Mouse (Mus musculus) Patski (cell line): ENCODE results near the gene H2-Eb1. TPM values are rescaled to one million over a fixed set of nuclear protein-coding genes. Genes with fewer than 3 reads are reported as not detected.
"Not testable (repeated sequence)": the region's sequence is repeated elsewhere in the genome, so short reads cannot be mapped to it uniquely, and the experiment has no call there.

Experiments
- ATAC-seq: fragments of 100-300 bp; one replicate; pipeline ENCODE4 v1.8.0; 2021
- CTCF ChIA-PET: fragments of 350-600 bp; sonication (Branson Sonifier 250); formaldehyde crosslinking; loops from one replicate; lab custom pipeline; 2022; ENCODE audit warnings: inconsistent platforms; lab: Charles Lee
- POLR2A ChIA-PET: fragments of 350-600 bp; sonication (Branson Sonifier 250); formaldehyde crosslinking; loops from one replicate; lab custom pipeline; 2022; ENCODE audit warnings: antibody characterized with exemption, inconsistent platforms; lab: Charles Lee
- DNase-seq: peaks from one replicate; pipeline ENCODE4 v3.0.0-alpha.2; 2011; ENCODE audit warnings: low read depth, low spot score
- H3K27me3 ChIP-seq: fragments of 371-371 bp; one replicate; pipeline ENCODE4 v1.5.1; 2021
- CTCF ChIP-seq: fragments of 100-300 bp; IDR thresholded peaks from one replicate; pipeline ENCODE4 v1.5.1; 2021
- in situ Hi-C: fragments of 300-500 bp; cut with MboI; formaldehyde crosslinking; loops from 3 replicates; pipeline ENCODE4 v1.11.1; 2018; ENCODE audit warnings: low pct_unique_long_range_greater_than_20kb, mixed read lengths
- polyA plus RNA-seq: library from polyadenylated mRNA; unstranded; gene quantifications from one replicate; pipeline ENCODE4 v1.2.3, GENCODE M21; 2021

The H2-Eb1 gene
- polyA plus RNA-seq, 1 experiment from 2014 or later: 0.32 TPM

DNA sequence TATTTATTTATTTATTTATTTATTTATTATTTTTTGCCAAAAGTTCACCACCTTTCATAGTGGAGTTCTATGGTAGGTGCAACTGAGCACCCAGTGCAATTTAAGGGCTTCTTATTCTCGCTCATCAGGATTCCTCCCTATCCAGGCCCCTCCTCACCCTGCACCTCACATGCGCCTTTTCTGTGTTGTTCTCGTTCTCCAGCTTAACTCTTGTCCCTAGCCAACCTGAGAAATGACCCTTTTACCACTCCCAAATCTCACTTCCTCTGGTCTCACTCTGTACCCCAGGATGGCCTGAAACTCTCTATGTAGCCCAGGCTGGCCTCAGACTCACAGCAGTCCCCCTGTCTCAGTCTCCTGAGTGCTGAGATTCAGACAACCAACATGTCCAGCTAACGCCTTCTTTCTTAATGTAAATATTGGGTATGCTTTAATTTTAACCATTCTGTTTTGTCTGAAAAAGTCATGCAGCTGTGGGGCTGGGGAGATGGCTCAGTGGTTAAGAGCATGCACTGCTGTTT is 3.9 kb upstream of the H2-Eb1 start:
- H3K27me3 ChIP-seq: peaks cover 6% of the 10 kb centered on the region
- no peak for DNase-seq
- ATAC-seq: no peak
- CTCF ChIA-PET: no interaction called here
- no peak for TF ChIP-seq CTCF
- in situ Hi-C loops: no loop called here
- POLR2A ChIA-PET: interaction anchor here (0.7 kb wide), 1 partner anchor 95 kb away, joined by 5 read pairs; no protein-coding TSS in a partner anchor

DNA sequence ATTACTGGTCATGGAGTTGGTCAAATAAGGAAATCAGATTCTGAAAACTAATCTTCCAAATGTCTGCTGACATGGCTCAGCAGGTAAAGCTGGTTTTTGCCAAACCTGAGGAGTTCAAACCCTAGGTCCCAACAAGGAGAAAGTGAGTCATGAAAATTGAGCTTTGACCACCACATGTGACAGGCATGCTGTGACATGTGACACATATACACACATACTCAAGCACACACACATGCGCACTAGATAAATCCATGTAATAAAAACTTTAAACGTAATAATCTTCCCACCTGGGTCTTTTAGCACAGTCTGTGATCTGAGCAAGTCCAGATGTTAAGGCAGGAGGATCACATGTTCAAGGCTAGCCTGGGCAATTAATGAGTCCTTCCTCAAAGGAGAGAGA is 1.9 kb upstream of the H2-Eb1 start:
- POLR2A ChIA-PET: no interaction called here

DNA sequence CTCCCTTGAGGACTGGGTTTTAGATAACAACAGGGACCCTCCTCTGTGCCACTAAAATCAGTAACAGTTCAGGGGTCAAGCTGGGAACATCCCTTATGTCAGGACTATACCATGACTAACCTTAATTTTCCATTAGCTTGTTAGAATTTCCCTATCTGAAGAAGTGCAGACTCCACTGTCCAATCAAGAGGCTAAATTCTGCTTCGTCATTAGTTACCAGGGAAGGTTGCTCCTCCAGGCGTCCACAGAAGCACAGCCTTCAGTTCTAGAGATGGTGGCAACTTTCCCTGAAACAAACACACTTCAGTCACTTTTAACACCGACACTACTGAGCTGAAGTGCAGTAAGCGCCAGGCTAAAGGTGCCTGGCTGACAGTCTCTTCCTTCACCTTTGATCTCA is 916 bp upstream of the H2-Eb1 start:
- TF ChIP-seq CTCF: no peak
- ChIA-PET CTCF (interaction anchor here (1.3 kb wide), 1 partner anchor 12 kb away, joined by 3 read pairs; no protein-coding TSS in a partner anchor), POLR2A (no interaction called here)
- ATAC-seq (no peak), DNase-seq (no peak)
- in situ Hi-C loops: no loop called here
- peaks cover 6% of the 10 kb centered on the region for H3K27me3 ChIP-seq

More for the DNA sequence above, 1.9 kb upstream of the H2-Eb1 start:
- in situ Hi-C loops: no loop called here
- peaks cover 6% of the 10 kb centered on the region for H3K27me3 ChIP-seq
- no peak for TF ChIP-seq CTCF
- no peak for ATAC-seq
- DNase-seq: no peak
- CTCF ChIA-PET: no interaction called here

DNA sequence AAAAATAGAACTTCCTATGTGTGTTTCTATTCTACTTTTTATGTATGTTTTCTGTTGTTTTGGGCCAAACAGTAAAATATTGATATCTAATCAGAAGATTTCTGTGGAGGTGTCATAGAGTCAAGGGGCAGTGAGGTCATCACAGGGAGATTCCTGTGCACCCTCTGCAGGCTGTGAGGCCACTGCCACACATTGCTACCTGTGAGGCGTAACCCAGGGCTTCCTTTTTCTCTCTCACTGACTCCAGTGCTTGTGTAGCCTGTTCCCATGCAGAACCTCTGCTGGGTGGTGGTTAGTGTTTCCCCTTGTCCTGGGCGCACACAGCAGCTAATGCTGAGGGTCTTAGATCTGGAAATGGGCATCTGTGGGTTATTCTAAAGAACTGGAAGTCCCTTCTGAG is 740 bp downstream of the H2-Eb1 start:
- in situ Hi-C loops: no loop called here
- POLR2A ChIA-PET: no interaction called here
- DNase-seq: no peak
- CTCF ChIA-PET: no interaction called here
- ATAC-seq: no peak
- TF ChIP-seq CTCF: no peak
- H3K27me3 ChIP-seq: peaks cover 6% of the 10 kb centered on the region

DNA sequence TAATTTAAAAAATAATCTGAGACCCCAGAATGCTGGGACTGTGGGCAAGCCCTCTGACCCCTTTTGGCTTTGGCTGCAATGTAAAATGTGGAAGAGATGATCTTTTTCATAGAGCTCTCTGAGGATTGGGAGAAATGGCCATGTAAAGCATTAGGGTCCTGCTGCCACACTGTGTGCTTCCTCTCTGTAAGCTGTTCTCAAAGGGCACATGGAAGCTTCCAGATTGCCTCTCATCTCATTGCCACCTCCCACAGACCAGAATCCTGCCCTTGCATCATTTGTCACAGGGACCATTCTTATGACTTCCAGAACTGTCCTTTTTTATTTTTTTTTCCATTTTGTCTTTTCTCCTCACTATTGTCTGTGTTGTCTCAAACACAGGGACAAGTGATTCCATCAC is 1.5 kb downstream of the H2-Eb1 start:
- ChIA-PET POLR2A (interaction anchor here (0.7 kb wide), 1 partner anchor 28 kb away, joined by 3 read pairs; no protein-coding TSS in a partner anchor), CTCF (interaction anchor here (1.1 kb wide), 1 partner anchor 19 kb away, joined by 3 read pairs; the partner anchor contains the start of gene H2-Aa)
- ATAC-seq: no peak
- in situ Hi-C loops: no loop called here
- TF ChIP-seq CTCF: no peak
- peaks cover 3% of the 10 kb centered on the region for H3K27me3 ChIP-seq
- no peak for DNase-seq

DNA sequence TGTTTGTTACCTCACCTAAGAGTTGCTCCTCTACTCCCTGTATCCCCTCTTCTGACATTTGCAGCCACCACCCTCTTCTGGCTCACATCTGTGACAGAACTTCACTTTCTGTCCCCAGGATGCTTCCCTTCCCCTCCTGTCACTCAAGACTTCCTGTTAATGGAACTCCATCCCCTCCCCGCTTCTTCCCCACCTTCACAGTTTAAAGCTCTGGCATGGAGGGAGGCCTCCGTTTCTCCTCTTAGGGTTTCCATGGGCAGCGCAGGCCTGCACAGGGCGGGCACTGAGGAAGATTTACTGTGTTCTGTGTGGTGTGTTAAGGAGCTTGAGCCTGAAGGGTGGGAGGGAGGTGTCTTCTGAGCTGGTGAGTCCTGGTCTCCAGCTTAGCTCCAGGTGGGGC is 2.5 kb downstream of the H2-Eb1 start:
- H3K27me3 ChIP-seq: peaks cover 3% of the 10 kb centered on the region
- no peak for TF ChIP-seq CTCF

DNA sequence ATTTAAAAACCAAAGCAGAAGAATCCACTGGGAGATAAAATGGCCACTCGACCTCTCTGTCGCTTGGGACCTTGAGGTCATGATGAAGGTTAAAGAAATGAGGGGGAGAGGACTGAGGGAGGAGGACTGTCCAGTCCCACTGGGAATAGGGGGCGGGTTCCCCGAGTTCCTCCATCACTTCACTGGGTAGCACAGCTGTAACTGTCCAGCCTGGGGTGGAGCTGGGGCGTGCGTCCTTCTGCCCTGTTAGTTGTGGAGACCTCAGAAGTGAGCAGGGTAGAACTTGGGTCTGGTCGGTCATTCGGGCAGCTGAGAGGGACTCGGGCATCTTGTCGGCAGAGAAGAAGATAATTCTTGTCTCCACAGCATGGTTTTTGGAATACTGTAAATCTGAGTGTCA is 3.6 kb downstream of the H2-Eb1 start:
- no peak for TF ChIP-seq CTCF
- in situ Hi-C loops: no loop called here
- DNase-seq (no peak), ATAC-seq (no peak)
- peaks cover 2% of the 10 kb centered on the region for H3K27me3 ChIP-seq
- ChIA-PET POLR2A (no interaction called here), CTCF (no interaction called here)

More for the DNA sequence above, 2.5 kb downstream of the H2-Eb1 start:
- POLR2A ChIA-PET: no interaction called here
- ATAC-seq (no peak), DNase-seq (no peak)
- in situ Hi-C loops: no loop called here
- CTCF ChIA-PET: interaction anchor here (1.1 kb wide), 1 partner anchor 20 kb away, joined by 3 read pairs; the partner anchor contains the start of gene H2-Aa

DNA sequence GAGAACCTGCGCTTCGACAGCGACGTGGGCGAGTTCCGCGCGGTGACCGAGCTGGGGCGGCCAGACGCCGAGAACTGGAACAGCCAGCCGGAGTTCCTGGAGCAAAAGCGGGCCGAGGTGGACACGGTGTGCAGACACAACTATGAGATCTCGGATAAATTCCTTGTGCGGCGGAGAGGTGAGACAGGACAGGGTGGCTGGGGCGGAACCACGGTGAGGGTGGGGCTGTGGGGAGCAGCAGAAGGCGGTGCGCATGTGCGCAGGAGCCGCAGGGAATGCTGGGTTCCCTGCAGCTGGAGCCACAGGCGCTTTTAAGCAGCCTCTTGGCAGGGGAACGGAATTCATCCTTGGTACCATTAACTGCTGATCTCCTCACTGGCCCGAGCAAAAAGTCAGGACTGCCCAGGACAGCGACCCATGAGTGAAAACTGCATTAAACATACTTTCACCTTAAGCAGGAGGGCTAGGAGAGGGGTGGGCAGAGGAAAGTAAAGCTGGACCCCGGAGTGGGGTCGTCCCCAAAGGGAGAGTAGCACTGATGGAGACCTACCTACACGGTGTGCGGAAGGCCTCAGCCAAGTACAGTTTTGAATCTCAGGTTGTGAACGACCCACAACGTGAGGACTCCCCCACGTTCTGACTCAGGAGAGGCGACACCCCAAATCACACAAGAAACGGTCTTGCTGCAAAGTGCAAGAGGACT is 4.2 kb downstream of the H2-Eb1 start:
- CTCF ChIA-PET: no interaction called here

DNA sequence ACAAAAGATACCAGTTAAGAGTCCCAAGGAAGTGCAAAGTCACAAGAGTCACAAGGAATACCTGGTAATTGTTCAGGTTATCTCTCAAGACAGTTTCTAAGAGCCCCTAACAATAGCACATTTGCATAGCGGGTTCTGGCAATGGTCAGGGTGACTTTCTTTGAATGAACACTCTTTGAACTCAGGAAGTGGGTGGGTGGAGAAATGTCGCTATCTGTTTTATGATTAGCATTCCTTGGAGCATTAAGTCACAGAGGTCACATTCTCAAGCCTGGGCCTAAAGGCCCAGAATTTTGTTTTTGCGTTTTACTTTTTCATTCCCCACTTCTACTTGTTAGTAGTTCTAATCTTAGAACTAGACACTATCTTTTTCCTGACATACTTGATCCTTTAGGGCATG is 4.9 kb downstream of the H2-Eb1 start:
- H3K27me3 ChIP-seq, DNase-seq, ATAC-seq, CTCF ChIA-PET, POLR2A ChIA-PET: not testable (repeated sequence)
- in situ Hi-C loops: loop anchor here (5.0 kb wide), 1 partner anchor 63 kb away; no protein-coding TSS in a partner anchor

More for the DNA sequence above, 4.2 kb downstream of the H2-Eb1 start:
- POLR2A ChIA-PET: no interaction called here
- no peaks in the 10 kb centered on the region for H3K27me3 ChIP-seq
- in situ Hi-C loops: loop anchor here (5.0 kb wide), 1 partner anchor 63 kb away; no protein-coding TSS in a partner anchor
- no peak for TF ChIP-seq CTCF
- ATAC-seq (no peak), DNase-seq (no peak)

DNA sequence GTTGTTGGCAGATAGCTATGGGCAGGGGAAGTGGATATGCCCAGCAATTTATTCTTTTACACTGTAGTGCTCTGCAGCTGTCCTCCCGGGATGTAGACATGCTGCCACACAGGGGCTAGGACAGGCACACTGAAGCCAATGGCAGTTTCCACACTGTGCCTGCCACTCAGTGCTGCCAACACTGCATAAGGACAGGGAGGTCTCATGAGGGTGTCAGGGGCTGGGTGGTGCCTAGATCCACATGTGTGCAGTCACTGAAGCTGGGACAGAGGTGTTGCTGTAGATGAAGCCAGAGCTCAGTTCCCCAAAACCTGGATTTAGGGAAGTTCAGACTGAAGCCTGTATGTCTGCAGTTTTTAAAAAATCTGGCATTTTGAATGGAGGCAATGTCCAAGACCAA is 6.5 kb downstream of the H2-Eb1 start:
- DNase-seq (no peak), ATAC-seq (no peak)
- ChIA-PET POLR2A (no interaction called here), CTCF (interaction anchor here (1.9 kb wide), 1 partner anchor 26 kb away, joined by 6 read pairs; no protein-coding TSS in a partner anchor)
- no peaks in the 10 kb centered on the region for H3K27me3 ChIP-seq
- TF ChIP-seq CTCF: no peak
- in situ Hi-C loops: loop anchor here (5.0 kb wide), 1 partner anchor 65 kb away; no protein-coding TSS in a partner anchor

DNA sequence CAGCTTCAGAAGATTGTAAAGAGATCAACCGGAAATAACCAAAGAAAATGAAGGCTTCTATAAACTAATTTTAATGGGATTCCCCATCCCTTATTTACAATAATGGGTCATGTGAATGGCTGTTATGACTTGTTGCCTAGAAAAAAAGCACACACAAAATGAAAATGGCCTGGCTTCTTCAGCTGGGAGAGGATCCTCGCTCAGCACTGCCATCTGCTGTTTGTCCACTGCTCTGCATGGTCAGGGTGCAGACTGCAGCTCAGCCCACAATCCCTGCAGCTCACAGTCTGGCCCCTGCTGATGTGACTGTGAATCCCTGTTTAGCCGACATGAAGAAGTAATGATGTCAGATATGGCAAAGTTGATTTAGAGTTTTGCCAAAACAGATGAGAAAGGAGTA is 7.7 kb downstream of the H2-Eb1 start:
- H3K27me3 ChIP-seq: peaks cover 10% of the 10 kb centered on the region
- in situ Hi-C loops: loop anchor here (5.0 kb wide), 1 partner anchor 66 kb away; no protein-coding TSS in a partner anchor
- ChIA-PET POLR2A (no interaction called here), CTCF (interaction anchor here (0.8 to 2.2 kb wide), 6 partner anchors 9 to 63 kb away, joined by 3 to 18 read pairs (median 4); no protein-coding TSS in a partner anchor)
- peak; percentile 93 for TF ChIP-seq CTCF
- ATAC-seq (peak; percentile 83), DNase-seq (no peak)
